Mouse (Mus musculus) yolk sac, embryonic 10.5 days (tissue): ENCODE data around the gene Sdf2.
A peak's percentile ranks its signal among the peaks of the same experiment; 100 is the strongest.
"Not testable (repeated sequence)": the region's sequence is repeated elsewhere in the genome, so short reads cannot be mapped to it uniquely, and the experiment has no call there.

Source experiments
- DNase-seq: peaks from one replicate; pipeline ENCODE4 v3.0.0-alpha.2; 2017; ENCODE audit warnings: low spot score

The Sdf2 gene

GRCm38 (mm10) chr11:78261380-78262352 is 16.1 kb downstream of the Sdf2 start, which contains the start of gene 2610507B11Rik:
TSS of gene 2610507B11Rik (plus strand) at chr11:78261752.
- DNase-seq: peak; percentile 94

GRCm38 (mm10) chr11:78262550-78262949 is 17.0 kb downstream of the Sdf2 start:
- peak; percentile 58 for DNase-seq

- DNase-seq: no peak
These were observed 20.0 kb downstream of the Sdf2 start for GRCm38 (mm10) chr11:78265571-78265970.

- DNase-seq: no peak
These were observed 26.4 kb downstream of the Sdf2 start for GRCm38 (mm10) chr11:78271986-78272385.

GRCm38 (mm10) chr11:78275596-78275995 is 30.1 kb downstream of the Sdf2 start:
- no peak for DNase-seq

- not testable (repeated sequence) for DNase-seq
These were observed 30.6 kb downstream of the Sdf2 start for GRCm38 (mm10) chr11:78276169-78276568.

GRCm38 (mm10) chr11:78278853-78279252 is 33.3 kb downstream of the Sdf2 start:
- DNase-seq: no peak

- DNase-seq: no peak
These were observed 34.0 kb downstream of the Sdf2 start for GRCm38 (mm10) chr11:78279586-78279985.

GRCm38 (mm10) chr11:78289146-78289763 is 43.7 kb downstream of the Sdf2 start:
- no peak for DNase-seq

- no peak for DNase-seq
These were observed 45.1 kb downstream of the Sdf2 start, which contains the start of gene BC030499 for GRCm38 (mm10) chr11:78290654-78291053. TSS of gene BC030499 (plus strand) at chr11:78290841.

- DNase-seq: no peak
These were observed 49.0 kb downstream of the Sdf2 start for GRCm38 (mm10) chr11:78294585-78294984.

- no peak for DNase-seq
These were observed 55.4 kb downstream of the Sdf2 start for GRCm38 (mm10) chr11:78300917-78301316.

- DNase-seq: peak; percentile 90
These were observed 56.0 kb downstream of the Sdf2 start, which contains the start of gene Spag5 for GRCm38 (mm10) chr11:78301357-78302084. TSS of gene Spag5 (plus strand) at chr11:78301529.
